Mouse (Mus musculus): Measurements from ENCODE around the gene Castor2.

Gene Castor2

GRCm38 (mm10) chr5:134164688-134165087 is 65.2 kb downstream of the Castor2 start:
- DNase-seq (ENCODE audit: low read depth): no peak

- no peak for DNase-seq (ENCODE audit: low read depth)
These were observed 67.1 kb downstream of the Castor2 start for GRCm38 (mm10) chr5:134166642-134167041.

DNA sequence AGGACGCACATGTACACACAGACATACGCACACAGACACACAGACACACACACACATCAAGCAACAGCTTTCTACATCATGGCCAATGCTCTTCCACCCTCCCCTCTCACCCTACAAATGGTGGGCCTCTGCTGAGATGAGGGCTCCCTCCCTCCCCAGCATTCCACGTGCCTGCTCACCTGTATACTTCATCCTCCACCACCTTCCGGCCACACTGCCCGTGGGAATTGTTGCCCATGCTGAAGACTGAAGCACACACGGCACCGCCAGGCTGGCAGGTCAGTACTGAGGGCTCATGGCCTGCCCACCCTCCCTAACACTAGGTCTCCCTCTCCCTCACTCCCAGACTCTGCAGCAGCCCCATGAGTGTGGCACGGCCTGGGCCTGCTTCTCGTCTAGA is 68.5 kb downstream of the Castor2 start:
- DNase-seq (ENCODE audit: low read depth): no peak

DNA sequence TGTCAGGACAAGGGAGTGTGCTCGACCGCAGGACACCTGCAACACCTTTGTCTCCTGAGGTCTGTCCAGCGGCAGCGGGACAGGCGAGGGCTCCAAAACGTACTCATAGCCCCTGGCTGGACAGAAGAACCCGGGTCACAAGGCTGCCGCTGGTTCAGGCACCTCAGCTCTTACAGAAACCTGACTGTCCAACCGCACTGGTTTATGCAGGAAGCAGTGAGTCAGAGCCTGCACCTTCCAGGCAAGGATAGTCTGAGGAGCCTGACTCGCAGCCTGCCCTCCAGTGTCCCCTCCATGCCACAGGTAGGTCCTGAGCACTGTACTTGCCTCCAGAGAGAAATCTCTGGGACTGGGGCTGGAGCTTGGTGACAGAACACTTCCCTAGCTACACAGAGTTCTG is 69.7 kb downstream of the Castor2 start:
- no peak for DNase-seq (ENCODE audit: low read depth)

DNA sequence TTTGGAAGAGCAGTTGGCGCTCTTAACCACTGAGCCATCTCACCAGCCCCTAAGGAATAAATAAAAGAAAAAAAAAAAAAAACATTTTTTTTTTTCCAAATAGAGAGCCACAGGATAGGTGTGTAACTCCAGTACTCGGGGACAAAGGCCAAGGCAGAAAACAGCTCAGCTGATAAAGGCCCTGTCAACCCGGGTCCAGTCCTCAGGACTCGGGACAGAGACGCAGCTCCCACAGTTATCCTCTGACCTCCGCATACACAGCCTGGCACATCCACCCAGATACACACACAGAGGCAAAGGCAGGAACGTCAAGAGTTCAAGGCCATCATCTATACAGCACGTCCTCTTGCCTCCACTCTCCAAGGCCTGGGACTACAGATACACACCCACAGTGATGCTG is 70.7 kb downstream of the Castor2 start:
- no peak for DNase-seq (ENCODE audit: low read depth)

DNA sequence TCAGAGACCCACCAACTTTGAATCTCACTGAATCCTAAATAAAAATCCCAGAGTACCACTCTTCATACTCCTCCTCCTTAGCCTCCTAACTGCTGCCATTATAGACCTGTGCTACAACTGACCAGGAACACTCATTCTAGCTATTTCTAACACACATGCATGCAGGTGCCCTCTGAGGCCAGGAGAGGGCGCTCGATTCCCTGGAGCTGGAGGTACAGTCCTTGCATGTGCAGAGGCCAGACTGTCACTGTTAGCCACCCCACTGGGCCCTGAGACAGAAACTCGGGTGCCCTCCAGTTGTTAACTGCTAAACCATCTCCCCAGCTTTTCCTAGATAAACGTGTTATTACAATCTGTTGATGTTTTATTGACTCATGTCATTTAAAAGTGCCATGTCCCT is 73.7 kb downstream of the Castor2 start:
- no peak for DNase-seq (ENCODE audit: low read depth)

DNA sequence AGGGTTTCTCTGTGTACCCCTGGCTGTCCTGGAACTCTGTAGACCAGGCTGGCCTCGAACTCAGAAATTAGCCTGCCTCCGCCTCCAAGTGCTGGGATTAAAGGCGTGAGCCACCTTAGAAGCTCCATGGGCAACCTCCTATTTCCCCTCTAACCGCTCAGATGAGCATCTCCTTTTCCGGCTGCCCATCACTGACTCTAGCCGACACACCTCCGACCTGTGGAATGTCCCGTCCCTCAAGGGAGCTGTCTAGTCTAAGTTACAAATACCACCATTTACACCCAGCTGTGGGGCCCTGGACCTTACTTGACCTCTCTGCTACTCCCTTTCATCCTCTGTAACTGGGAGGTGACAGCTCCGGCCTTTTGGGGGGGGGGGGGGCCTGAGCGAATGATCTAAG is 76.2 kb downstream of the Castor2 start:
- DNase-seq (ENCODE audit: low read depth): no peak

GRCm38 (mm10) chr5:134176169-134176881 is 76.8 kb downstream of the Castor2 start, which contains the start of gene Rcc1l:
TSS of gene Rcc1l (minus strand) at chr5:134176774.
- DNase-seq (ENCODE audit: low read depth): peak; percentile 79

DNA sequence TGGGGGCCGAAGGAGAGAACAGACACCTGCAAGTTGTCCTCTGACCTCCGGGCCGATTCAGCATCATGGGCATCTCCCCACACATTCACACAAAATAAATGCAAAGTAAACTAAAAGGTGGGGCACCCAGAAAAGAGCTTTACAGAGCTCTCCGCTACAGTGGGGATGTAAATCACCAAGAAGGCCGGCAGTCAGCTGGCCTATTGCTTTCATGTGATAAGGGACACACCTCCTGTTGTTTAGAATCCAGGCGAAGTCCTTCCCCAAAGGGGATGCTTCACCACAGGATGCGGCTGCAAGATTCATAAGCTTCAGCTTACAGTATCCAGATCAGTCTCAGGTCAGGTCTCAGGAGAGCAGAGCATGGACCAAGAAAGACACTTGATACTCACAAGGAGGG is 79.0 kb downstream of the Castor2 start:
- no peak for DNase-seq (ENCODE audit: low read depth)

DNA sequence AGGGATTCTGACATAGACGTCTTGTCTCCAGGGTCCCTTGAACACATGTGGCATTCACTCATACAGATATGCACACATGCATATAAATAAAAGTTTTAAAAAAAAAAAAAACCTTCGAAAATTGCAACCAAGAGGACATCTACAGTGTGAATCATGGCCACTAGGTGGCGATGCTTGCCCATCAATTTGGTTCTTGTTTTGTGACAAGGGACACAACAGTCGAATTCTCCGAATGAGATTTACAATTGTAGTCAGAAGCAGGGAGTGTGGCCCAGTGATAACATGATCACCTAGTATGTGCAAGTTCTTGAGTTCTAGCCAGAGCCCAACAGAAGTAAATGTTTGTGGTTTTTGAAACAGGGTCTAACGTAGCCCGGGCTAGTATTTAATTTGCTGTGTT is 80.4 kb downstream of the Castor2 start:
- peak; percentile 75 for DNase-seq (ENCODE audit: low read depth)

DNA sequence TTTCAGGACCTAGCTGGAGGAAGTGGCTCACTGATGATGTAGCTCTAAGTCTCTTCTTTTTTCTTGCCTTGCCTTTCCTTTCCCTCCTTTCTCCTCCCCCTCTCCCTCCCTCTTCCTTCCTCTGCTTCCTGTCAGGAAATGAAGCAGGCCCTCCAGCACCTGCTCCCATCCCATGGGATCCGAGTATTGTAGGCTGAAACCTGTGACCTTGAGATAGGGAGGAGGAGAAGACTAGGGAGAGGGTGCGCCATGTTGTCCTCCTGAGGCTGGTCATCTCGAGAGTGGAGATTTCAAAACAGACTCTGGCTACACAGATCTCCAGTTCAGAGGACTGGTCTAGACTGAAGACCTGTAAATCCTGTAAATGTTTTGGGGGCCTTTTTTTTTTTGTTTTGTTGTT is 82.7 kb downstream of the Castor2 start:
- no peak for DNase-seq (ENCODE audit: low read depth)

DNA sequence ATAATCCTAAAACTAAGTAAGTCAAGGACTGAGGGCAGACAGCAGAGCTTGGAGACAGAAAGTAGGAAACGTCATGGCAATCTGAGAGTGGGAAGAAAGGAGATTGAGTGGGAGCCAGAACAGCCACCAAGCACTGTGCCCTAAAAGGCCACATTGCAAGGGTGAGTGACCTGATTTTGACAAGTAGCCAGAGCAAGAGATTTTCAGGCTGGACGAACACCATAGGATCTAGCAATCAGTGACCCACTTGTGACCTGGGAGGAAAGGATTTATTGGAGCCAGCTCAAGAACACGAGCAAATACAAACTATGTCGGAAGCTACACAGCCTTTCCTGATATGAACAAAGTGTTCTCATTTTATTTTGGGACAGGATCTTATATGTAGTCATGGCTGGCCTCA is 83.2 kb downstream of the Castor2 start:
- no peak for DNase-seq (ENCODE audit: low read depth)

DNA sequence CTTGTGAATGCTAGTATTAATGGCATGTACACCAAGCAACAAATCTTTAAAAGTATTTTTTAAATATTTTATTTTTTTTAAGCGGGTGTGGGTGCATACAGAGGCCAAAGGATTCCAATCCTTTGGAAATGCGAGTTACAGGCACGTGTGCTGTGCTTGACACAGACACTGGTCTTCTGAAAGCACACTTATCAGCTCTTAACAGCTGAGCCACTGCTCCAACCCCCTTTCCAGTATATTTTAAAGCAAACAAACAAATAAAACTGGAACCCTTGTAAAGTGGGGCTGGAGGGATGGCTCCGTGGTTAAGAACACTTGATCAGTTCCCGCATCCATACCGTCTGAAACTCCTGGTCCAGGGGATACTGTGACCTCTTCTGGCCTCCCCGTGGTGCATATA is 83.7 kb downstream of the Castor2 start:
- no peak for DNase-seq (ENCODE audit: low read depth)

DNA sequence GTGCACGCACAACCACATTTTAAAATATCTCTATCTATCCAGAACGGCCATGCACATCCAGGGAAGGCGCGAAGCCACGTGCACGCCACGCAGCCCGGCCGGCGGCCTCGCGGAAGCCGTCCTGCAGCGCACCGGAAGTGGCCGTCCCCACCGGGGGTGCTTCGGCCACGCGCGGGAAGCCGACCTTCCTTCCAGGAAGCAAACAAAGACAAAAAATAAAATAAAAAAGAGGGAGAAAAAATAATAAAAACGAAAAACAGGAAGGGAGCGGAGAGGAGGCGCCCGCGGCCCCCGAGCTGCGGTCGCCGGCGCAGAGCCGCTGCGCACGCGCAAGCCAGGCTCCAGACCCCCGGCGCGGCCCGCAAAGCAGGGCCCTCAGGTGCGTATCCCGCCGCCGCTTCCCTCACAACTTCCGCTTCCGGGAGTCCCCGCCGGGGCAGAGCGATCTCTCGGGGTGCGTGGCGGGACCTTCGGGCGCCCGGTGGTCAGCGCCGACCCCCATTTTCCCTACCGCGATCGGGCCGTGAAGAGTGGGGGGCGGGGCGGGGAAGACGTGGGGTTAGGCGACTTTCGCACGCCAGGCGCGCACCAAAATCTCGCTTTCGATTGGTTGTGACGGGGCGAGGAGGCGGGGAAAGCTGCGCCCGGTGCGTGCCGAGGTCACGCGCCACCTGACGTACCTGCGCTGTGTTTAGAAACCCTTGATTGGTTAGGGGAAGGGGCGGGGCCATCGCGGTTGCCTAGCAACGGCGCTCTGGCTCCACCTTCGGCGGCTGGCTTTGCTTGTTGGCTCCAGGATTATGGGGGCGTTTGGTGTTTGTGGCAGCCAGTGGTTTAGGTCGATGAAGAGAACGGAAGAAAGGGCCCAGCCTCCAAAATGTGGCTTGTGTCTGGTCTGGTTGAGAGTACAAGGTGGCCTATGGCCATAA is 84.6 kb downstream of the Castor2 start, which contains the start of gene Gtf2ird2:
Gene Gtf2ird2 (plus strand): TSS at position 140 of the 929 bp plus-strand sequence.
- DNase-seq (ENCODE audit: low read depth): peak; percentile 97

DNA sequence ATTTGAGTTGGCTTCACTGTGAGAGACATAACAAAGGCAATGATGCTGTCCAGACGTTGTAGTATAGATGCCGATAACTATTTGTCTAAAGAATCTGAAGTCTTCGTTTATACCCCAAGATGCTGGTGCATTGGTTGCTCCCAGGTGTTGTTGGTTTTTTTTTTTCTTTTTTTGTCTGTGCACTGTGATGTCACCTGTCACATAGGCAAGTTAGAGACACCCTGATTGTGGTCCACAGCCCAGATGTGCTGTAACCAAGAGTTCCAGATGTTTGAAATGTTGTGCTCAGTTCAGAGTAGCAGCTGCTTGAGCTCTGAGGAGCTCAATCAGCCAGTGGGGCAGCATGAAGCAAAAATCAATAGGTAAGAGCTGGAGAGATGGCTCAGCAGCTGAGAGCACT is 86.5 kb downstream of the Castor2 start:
- no peak for DNase-seq (ENCODE audit: low read depth)

- DNase-seq (ENCODE audit: low read depth): no peak
These were observed 87.6 kb downstream of the Castor2 start for GRCm38 (mm10) chr5:134186961-134187731.

DNA sequence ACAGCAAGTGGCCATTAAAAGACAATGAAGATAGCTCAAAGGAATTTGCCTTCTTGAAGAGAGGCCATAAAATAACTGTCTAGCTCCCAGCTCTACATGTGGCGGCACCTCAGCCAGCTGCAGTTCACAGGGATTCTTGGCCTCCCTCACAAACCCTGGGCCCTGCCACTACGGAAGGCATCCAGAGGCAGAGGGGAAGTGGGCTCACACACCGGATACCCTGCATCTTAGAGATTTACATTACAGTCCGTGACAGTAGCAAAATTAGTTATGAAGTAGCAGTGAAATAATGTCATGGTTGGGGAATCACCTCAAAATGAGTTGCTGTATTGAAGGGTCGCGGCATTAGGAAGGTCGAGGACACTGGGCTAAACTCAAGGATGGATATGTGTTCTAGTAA is 89.1 kb downstream of the Castor2 start:
- DNase-seq (ENCODE audit: low read depth): no peak

GRCm38 (mm10) chr5:134193664-134194063 is 94.2 kb downstream of the Castor2 start:
- no peak for DNase-seq (ENCODE audit: low read depth)
